Mouse (Mus musculus) cerebellum, postnatal 36 days (tissue): ENCODE measurements around the gene Pet2.

ENCODE experiments used
- DNase-seq, 2 experiments: peaks; one replicate each; pipeline ENCODE4 v3.0.0; 2021 to 2022; ENCODE audit warnings: mixed read lengths in 2 of 2

The Pet2 gene

DNA sequence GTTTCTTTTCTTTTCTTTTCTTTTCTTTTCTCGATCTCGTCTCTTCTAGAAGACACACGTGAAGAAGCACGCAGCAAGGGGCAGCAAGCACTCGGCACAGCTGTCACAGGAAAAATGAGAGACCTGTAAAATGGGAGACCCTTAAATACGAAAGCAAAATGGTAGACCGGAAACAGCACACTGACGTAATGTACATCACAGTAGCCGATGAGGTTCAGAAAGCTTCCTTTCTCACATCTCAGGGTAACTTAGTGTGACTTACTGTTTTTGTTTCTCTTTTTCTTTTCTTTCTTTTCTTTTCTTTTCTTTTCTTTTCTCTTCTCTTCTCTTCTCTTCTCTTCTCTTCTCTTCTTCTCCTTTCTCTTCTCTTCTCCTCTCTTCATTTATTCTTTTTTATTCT lies at the start of gene Pet2:
Pet2 (minus strand) TSS at position 101 of the 400 bp plus-strand sequence.
- no peak for DNase-seq
